Mouse (Mus musculus) megakaryocyte progenitor cell, adult 5-6 weeks (primary cell): ENCODE data around the gene Ssh2. TPM values are rescaled to one million over a fixed set of nuclear protein-coding genes. Genes with fewer than 3 reads are reported as not detected.

ENCODE experiments used
- ATAC-seq: replicated peaks from 2 replicates; pipeline ENCODE4 v1.8.0; 2016; ENCODE audit warnings: mild to moderate bottlenecking, moderate TSS enrichment, inconsistent platforms; ENCODE audit not compliant: poor library complexity
- total RNA-seq, 2 experiments: library from RNA; stranded (forward) in 1 of 2; stranded (reverse) in 1 of 2; fragments of 157-497, 149-512 nt in 1 of 2; fragments of 200-1000 nt in 1 of 2; gene quantifications; 2 replicates each; pipeline versions ENCODE4 v1.2.3 to v1.2.4; 2015 to 2017

The Ssh2 gene
- total RNA-seq, 2 experiments from 2014 or later: 14.7 to 25.5 TPM

GRCm38 (mm10) chr11:77455770-77456510, 239.9 kb downstream of the Ssh2 start:
- no peak for ATAC-seq

DNA sequence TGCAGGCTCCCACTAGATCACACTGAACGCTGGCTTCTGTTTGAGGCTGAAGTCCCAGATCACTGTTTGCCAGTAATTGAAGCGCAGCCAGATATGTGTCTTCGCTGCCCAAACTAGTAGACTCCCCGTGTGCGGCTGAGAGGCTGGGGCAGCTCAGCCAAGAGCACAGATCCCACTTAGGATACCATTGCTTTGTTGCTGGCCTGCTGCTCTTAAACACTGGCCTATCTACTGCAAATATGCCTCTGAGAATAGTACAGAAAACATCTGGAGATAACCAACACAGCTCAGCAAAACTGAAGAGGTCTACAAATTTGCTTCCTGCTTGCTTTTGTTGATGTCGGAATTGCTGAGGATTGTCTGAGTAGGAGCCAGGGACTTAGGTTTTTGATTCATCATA, 240.8 kb downstream of the Ssh2 start:
- ATAC-seq: no peak

- no peak for ATAC-seq
Observed at GRCm38 (mm10) chr11:77461856-77462255, 245.8 kb downstream of the Ssh2 start.

DNA sequence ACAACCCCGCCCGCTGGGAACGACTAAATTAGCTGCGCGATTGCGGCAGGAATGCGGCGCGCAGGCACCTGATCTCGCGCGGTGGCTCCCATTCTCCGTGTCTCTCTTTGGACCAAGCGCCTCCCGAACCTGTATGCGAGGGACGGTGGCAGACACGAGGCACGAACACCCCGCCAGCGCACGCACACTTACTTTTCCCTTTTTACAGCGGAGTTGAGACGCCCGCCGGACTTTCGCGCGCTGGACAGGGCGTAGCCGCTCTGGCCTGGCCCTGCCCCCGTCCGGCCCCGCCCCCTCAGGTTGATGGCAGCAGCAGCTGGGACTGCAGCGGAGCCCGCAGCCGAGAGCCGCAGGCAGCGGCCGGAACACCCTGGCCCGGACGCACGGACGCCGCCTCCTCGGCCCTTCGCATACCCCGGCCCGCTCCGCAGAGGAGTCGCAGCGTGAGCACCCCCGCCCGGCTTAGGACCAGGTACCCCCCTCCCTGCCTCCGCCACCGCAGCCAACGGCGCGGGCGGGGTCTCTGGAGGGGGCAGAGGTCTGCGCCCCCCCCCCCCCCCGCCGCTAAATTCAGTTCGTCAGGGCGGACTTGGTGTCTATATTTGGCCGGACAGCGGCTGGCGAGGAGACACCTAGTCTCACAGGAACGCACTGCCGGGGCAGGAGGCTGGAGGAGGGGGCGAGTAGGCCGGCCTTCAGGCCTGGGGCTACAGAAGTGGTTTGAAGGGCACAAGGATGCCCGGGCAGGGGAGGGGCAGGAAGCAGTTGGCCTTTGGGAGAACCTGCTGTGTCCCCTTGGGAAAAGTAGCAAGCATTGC, 246.4 kb downstream of the Ssh2 start, which contains the start of gene Coro6:
Coro6 (plus strand) TSS at position 129 of the 818 bp plus-strand sequence.
- ATAC-seq: peak; percentile 45

DNA sequence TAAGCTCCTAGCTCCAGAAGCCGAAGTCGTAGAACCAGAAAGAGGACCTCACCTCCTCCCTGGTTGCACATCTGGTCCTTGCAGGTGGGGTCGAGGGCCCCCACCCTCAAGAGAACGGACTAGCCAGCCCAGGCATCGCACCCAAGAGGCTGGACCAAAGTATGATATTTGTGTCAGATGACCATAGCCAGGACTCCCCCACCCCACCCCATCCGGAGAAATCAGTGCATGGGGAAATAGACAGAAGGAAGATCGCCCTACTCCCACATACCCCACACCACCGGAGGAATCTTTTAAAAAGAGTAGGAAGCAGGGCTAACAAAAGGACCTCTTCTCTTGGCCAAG, 247.0 kb downstream of the Ssh2 start:
- ATAC-seq: no peak

DNA sequence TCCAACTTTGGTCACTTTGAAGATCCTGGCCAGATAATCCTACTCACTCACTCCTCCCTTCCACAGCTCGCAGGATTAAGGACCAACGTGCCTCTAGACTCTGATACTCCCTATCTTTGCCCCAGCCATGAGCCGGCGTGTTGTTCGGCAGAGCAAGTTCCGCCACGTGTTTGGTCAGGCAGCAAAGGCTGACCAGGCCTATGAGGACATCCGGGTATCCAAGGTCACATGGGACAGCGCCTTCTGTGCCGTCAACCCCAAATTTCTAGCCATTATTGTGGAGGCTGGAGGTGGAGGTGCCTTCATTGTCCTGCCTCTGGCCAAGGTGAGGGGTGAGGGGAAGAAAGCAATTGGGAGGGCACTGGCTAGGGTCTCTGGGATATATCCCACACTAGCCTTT, 247.7 kb downstream of the Ssh2 start:
- ATAC-seq: no peak

GRCm38 (mm10) chr11:77464684-77465083, 248.6 kb downstream of the Ssh2 start:
- ATAC-seq: no peak

DNA sequence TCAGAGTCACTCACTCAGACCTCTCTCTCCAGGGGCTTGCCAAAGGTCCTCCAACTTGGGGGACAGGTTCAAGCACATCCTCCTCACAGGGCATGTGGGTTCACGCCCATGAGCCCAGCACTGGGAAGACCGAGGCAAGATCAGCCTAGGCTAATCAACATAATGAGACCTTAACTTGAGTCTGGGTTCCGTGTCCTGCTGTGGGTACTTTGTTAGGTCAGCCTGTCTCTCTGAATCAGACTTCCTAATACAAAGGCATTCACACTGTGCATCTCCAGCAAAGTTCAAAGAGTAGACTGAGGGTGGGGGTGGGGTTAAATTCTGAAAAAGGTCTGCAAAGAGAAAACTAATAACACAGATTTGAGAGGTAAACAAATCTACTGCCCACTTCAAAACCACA, 249.0 kb downstream of the Ssh2 start:
- no peak for ATAC-seq

DNA sequence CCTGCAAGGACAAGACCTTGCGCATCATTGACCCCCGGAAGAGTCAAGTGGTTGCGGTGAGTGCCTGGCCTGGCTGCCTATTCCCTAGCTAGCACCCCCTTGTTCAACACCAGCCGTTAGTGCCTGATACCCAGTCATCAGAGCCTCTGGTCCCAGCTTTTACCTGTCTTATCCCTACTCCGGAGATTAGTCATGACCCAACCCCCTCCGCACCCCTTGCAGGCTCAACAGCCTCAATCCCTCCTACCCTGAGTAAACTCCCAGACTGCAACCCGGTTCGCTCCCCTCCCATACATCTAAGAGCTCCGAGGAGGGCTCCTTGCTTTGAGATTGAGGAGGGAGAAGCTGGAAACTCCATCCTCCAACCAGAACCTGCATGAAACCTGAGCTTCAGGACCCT, 250.5 kb downstream of the Ssh2 start:
- no peak for ATAC-seq

DNA sequence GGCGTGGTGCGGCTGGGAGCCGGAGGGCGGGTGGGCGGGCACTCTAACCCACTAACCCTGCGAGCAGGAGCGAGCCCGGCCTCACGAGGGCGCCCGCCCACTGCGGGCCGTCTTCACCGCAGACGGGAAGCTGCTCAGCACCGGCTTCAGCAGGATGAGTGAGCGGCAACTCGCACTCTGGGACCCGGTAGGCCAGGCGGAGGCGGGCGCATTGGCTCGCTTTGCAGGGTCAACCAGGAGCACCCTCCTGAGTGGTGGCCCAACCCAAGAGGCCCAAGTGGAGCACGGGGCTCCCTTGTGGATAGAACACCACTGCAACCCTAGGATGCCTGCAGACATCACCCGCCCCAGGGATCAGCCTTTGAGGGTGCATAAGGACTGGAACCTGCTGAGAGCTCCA, 251.1 kb downstream of the Ssh2 start:
- peak; percentile 79 for ATAC-seq

GRCm38 (mm10) chr11:77467784-77468183, 251.7 kb downstream of the Ssh2 start:
- peak; percentile 83 for ATAC-seq

DNA sequence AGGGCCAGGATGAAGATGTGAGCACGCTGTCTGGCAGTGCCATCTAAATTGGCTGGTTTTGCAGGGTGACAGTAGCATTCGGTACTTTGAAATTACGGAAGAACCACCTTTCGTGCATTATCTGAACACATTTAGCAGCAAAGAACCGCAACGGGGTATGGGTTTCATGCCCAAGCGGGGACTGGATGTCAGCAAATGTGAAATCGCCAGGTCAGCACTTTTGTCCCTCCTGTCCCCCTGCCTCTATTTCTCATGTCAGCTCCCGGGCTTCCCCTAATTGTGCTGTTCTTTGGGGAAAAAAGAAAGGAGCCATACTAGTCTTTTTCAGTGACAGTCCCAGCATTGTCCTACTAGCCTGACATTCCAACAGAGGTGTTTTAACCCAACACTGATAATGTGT, 252.3 kb downstream of the Ssh2 start:
- ATAC-seq: no peak

DNA sequence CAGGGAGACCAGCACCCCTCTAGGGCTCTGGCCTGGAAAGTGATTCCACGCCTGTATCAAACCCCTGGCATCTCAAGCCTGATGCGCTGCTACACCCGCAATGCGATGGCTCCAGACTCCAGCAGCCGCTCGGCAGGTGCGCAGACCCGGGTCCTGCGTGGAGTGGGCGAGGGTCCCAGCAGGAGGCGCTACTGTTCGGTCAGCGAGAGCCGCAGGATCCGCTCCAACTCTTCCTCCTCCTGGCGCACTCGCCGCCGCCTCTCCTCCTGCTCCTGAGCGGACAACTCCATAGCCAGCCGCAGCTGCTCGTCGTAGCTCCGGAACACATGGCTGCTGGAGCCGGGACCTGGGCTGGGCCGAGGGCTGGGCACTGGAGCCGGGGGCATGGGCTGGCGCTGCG, 255.3 kb downstream of the Ssh2 start:
- no peak for ATAC-seq

- ATAC-seq: no peak
Observed at GRCm38 (mm10) chr11:77472775-77473174, 256.7 kb downstream of the Ssh2 start.

DNA sequence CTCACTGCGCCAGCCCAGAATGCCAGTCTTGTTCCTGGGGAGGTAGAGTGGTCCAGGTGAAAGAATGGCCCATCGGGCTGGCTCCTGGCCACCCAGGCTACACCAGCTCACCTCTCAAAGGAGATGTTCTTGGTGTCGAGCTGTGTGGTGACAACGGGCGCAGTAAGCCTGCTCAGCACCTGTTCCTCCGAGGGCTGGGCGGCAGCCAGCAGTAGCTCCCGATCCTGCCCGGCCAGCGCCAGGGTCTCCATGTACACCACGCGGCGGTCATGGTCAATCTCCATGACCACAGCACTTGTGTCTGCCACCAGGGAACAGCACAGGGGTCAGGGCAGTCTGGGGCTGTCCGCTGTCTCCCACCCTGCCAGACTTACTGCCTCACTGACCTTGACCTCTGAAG, 260.1 kb downstream of the Ssh2 start:
- ATAC-seq: no peak

GRCm38 (mm10) chr11:77476895-77477294, 260.8 kb downstream of the Ssh2 start:
- no peak for ATAC-seq

DNA sequence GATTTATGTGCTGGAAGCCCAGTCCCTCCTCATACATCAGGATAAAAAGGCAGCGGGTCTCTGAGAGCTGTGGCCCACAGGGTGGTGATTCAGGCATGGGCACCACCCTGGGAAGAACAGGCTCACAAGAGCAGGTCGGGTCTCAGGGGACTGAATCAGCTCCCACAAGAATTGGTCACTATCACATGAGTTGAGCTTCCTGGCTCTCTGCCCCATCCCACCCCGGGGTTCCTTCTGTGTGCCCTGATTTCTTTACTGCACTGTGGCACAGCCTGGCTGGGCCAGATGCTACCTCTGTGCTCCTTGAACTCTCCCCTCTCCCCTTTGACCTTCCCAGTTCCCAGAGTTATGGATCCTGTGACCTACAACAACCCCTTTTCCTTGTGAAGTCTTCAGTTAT, 267.0 kb downstream of the Ssh2 start:
- no peak for ATAC-seq

GRCm38 (mm10) chr11:77483510-77484255, 267.6 kb downstream of the Ssh2 start:
- peak; percentile 64 for ATAC-seq

GRCm38 (mm10) chr11:77485229-77485628, 269.1 kb downstream of the Ssh2 start:
- ATAC-seq: no peak

- ATAC-seq: no peak
Observed at GRCm38 (mm10) chr11:77486798-77487197, 270.7 kb downstream of the Ssh2 start.

DNA sequence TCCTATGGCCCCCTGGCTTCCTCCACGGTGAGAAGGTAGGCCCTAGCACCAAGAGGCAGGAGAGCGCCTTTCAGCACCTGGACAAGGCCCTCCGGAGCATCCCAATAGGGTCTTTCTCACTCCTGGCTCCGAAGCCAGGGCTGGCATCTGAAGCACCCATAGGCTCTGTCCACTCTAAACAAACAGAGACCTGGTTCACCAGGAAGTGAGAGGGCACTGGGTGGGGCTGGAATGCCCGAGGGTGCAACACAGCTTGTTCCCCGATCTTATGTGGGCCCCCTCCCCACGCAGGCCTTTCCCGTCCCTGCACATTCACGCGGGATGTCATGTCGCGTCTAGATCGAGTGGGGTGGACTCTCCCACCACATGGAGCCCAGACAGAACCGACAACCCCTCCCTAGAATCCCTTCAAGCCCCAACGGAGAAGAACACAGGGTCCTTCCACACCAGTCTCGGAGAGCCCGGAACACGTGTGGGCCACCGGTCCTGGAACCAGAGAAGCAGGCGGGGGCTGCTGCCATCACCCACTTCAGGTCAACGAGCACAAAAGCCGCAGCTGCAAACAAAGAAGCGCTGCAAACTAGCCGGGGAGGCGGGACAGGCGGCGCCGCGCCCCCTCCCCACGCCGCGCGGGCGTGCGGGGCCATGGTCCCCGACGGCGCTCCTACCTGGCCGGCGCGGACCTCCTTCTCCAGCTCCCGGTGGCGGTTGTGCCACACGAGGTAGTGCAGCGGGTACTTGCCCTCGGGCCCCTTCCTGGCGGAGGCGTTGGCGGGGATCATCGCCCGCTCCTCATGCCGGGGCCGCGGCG, 272.9 kb downstream of the Ssh2 start:
- no peak for ATAC-seq
